Mouse (Mus musculus) retina, postnatal 7 days (tissue): Measurements from ENCODE around the gene Vps4b.

Experiments
- DNase-seq: peaks from one replicate; pipeline ENCODE4 v3.0.0-alpha.2; 2012; ENCODE audit warnings: low read depth, low spot score

The Vps4b gene

DNA sequence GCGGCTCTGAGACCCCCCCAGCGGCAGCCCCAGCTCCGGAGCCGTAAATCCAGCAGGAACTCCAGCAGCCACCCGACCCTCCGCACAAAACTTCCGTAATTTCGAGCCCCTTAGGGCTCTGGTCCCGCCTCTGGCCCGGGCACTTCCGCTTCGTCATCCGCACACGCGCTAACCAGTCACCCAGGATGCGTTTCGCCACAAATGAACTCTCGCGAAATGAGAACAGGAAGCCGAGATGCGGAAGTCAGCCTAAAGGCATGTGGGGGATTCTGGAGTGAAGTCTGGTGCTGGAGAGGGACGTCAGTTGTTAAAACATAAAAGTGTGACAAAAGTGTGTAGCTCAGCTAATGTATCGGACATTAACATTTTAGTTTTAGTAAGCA lies at the start of gene Vps4b:
Gene Vps4b, minus strand, starts transcription at position 187 of the 383 bp plus-strand sequence.
- peak; percentile 93 for DNase-seq

DNA sequence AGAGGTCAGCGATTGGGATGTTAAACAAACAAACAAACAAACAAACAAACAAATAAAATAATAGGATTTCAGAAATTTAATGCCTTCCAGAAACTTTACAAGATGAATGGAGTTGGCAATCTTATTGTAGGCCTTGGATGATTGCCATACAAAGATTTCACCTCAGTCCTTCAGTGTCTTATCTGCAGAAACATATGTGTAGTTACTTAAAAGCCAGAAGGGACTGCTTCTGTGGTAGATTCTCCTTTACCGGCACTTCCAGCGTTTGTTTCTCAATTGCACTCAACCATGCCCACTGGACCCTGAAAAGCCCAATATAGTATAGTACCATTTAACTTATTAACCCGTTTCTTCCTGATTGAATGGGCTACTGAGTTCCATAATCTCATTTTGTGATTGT lies 32.3 kb upstream of the Vps4b start:
- no peak for DNase-seq

DNA sequence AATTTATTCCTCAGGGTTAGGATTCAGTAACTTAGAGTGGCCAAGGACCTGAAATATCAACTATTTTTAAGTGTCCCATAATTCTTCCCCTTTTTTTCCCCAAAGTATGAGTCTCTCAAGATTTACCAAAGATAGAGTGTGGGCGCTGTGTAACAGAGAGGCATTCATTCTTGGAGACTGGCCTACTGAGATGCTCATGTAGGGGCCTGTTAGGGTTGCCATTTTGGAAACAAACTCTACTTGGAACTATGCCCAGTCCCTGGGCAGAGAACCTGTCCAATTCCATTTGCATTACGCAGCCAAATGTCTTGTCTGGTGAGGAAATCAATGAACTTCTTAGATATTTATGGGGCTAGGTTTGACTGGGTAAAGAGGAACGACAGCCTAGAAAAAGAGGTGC lies 25.8 kb upstream of the Vps4b start:
- no peak for DNase-seq

DNA sequence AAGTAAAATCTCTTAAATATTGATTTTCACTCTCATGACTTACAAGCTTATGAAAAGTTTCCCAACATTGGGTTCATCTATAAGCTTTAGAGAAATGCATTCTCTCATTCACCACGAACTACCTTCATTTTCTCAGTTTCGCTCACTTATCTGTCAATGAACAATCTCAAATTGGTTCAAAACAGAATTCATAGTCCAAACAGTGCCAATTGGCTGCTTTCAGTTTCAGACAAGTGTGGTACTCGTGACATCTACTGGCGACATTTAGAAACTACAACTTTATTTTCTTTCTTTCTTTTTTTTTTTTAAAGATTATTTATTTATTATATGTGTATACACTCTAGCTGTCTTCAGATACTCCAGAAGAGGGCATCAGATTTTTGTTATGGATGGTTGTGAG lies 21.8 kb upstream of the Vps4b start:
- no peak for DNase-seq

DNA sequence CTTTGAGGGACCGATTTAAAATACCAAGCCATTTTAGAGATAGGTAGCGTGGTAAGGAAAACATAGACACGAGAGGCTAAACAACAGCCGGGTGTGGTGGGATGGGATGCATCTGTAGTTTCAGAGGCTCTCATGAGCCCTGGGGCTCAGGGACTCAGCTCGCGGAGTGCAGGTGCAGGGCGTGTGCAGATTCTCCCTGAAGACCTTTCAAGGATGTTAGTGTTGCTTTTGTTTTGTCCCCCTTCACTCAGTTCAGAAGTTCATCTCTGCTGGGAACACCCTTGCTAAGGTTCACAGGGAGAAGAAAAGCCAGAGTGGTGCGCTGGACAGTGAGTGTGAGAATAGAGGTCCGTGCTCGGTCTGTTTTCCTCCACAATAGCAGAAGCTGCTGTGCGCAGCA lies 20.2 kb upstream of the Vps4b start:
- no peak for DNase-seq

- no peak for DNase-seq
Measured at GRCm38 (mm10) chr1:106815265-106815664, 18.7 kb upstream of the Vps4b start.

DNA sequence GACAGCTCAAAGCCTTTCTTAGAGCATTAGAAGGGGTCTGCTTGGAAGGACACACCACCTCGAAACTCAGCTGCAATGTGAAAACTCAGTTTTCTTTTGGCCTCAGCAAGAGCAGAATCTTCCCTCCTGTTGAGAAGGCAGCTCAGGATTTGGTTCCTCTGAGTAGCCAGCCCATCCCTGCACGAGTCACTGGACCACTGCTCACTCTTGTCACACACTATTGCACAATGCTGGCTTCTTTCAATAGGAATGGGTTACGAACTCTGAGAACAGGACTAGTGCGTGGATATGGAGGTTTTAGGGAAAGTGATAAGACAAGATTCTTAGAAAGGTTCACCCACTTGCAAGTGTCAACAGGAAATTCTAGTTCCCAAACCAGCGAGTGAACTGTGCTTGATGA lies 18.3 kb upstream of the Vps4b start:
- no peak for DNase-seq

DNA sequence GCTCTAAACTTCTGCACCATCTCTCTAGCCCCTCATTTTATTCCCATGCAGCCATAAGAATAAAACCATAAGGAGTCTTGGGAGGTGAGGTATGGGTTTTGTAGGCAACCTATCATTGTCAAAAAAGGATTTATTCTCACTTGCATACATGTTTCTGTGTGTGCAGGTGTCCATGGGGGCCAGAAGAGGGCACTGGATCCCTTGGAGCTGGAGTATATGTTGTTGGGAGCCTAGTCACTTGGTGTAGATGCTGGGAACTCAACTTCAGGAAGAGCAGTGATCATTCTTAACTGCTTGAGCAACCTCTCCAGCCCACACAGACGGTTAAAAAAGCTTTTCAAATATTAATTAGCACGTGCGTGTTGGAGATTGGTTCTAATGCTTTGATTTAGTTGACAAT lies 3.4 kb upstream of the Vps4b start:
- no peak for DNase-seq

GRCm38 (mm10) chr1:106799406-106799805 lies 2.9 kb upstream of the Vps4b start:
- DNase-seq, result no peak

GRCm38 (mm10) chr1:106796987-106797779 lies 655 bp upstream of the Vps4b start:
- no peak for DNase-seq

GRCm38 (mm10) chr1:106795634-106796541 lies 640 bp downstream of the Vps4b start:
- no peak for DNase-seq

DNA sequence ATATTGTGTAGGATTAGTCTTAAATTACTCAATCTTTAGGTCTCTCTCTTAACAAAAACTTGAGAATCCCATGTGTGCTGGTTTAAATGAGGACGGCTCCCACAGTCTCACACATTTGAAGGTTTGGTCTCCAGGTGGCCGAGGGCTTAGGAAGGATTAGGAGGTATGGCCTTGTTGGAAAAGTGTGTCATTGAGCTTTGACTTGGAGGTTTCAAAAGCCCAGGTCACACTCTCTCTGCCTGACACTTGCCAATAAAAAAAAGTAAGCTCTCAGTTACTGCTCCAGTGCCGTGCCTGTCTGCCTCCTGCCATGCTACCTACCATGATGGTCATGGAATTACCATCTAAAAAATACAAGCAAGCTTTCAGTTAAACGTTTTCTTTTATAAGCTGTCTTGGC lies 21.6 kb downstream of the Vps4b start:
- DNase-seq, result no peak

DNA sequence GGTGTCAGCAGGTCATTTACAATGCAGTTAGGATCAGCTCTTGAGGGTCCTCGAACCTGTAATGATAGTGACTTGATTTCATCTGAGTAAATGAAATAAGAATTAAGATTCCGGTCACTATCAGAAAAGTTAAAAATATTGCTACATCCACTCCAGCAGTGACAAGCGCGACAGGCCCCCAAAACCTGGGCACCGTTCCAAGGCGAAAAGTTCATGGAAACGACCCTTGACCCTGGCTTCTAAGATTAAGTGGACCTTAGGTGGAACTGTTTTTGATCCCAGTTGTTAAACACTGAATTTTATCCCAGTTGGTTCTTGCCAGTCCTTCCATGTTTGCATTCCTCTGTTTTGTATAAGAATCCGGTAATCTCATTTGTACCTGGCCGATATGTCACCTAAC lies 22.4 kb downstream of the Vps4b start:
- no peak for DNase-seq

DNA sequence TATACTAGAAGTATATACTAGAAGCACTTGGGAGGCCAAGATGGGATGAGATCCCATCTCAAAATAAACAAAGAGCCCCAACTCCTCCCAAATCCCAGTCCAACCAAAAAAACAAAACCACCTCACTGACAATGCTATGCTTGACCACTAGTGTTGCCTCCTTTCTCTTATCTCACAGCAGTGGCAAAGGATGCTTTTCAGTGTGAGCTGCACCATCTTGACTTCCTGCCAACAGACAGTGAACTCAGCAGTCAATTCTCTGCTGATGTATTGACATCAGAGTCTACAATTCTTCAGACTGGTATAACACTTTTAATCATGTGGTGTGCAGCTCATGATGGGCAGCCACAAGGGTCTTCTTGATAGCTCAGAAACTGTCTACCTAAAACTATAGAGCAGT lies 27.8 kb downstream of the Vps4b start:
- no peak for DNase-seq

DNA sequence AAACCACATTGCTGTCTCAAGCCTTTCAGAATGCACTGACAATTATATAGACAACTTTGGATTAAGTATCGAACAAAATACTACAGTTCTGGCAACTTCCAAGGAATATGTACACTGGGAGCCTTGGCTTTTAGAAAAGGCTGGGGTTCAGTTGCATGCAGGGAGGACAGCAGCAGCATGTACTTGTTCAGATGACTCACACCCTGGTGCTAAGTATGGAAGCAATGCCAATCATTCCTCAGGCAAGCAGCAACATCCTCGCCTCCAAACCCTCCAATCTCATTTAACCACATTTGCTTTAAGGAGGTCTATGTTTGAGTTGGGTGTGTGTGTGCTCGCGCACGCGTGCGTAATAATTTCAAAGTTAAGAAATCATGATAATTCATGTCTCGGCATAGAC lies 30.8 kb downstream of the Vps4b start:
- DNase-seq, result no peak

DNA sequence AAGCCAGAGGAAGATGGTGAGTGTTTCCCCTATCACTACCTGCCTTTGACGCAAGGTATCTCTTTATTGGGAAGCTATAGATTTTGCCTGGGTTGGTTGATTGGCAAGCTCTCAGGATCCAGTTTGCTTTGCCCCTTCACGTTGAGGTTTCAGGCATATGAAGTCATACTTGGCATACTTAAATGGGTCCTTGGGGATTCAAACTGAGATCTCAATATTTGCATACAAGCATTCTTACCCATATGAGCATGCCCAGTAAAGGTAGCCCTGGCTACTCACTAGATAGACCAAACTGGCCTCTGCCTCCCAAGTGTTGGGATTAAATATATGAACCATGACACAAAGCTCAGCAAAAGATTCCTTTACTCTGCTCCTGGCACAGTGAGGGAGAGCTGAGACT lies 31.7 kb downstream of the Vps4b start:
- no peak for DNase-seq

DNA sequence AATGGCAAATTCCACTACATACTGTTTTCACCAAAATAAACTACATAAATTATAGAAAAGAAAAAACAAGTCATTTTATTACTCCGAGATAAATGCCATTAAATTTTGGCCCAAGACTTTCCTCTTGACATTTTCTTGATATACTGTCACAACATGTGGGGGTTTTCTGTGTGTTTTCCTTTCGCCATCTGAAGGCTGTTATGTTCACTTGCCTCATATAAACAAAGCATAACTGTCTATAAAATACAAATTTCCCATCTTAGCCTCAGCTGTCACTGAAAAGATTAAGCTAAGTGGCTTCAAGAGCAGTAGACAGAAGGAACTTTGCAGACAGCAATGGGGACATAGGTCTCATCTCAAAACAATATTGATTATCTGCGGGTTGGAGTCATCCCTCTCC lies 32.2 kb downstream of the Vps4b start:
- no peak for DNase-seq

DNA sequence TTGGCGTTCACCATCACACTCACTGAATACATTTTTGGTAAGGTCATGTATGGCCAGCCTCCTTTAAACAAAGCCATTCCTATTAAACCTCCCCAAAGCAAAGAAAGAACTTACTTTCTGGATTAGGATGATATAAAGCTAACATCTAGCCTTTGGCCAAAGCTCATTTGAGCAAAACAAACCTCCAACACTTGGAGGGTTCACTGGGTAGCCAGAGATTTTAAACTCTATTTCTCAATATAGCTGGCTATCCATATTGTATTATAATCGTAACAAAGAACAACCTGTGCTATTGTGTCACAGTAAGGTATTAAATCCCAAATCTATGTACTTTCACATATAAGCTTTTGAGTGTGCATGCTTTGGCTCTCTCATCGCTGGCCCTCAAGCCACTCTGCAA lies 35.8 kb downstream of the Vps4b start:
- DNase-seq, result no peak

DNA sequence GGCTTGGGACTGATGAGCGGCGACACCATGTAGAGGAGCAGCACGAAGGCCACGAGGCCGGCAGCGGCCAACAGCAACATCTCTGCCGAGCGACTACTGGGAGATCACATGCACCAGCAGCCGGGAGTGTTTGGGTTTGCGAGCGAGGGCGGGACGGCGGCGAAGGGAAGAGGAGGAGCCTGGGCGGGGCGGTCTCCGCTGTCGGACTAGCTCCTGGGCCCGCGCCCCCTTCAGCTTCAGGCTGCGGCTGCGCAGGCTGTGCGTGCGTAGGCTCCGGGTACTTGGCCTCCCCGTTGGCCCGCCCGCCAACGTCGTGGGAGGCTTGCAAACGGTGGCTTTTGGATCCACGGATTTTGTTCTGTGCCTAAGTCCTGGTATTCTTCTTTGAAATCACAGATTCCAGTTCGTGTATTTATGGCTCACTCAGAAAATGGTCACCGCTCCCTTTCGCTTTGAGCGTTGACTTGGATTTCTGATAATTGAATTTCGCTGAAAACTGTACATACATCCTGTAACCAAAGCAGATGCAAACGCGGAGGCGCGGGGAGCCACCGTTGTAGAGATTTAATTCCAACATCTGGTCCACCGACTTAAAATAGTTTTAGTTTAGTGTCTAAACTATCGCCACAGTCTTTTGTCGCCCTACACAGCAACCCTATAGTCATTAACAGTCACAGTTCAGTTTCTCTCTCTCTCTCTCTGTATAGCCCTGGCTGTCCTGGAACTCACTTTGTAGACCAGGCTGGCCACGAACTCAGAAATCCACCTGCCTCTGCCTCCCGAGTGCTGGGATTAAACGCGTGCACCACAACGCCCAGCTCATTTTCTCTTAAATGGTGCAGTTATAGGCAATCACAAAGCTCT lies 36.7 kb downstream of the Vps4b start, which contains the start of gene Kdsr:
Gene Kdsr, minus strand, starts transcription at position 156 of the 864 bp plus-strand sequence.
- DNase-seq, result peak; percentile 92

DNA sequence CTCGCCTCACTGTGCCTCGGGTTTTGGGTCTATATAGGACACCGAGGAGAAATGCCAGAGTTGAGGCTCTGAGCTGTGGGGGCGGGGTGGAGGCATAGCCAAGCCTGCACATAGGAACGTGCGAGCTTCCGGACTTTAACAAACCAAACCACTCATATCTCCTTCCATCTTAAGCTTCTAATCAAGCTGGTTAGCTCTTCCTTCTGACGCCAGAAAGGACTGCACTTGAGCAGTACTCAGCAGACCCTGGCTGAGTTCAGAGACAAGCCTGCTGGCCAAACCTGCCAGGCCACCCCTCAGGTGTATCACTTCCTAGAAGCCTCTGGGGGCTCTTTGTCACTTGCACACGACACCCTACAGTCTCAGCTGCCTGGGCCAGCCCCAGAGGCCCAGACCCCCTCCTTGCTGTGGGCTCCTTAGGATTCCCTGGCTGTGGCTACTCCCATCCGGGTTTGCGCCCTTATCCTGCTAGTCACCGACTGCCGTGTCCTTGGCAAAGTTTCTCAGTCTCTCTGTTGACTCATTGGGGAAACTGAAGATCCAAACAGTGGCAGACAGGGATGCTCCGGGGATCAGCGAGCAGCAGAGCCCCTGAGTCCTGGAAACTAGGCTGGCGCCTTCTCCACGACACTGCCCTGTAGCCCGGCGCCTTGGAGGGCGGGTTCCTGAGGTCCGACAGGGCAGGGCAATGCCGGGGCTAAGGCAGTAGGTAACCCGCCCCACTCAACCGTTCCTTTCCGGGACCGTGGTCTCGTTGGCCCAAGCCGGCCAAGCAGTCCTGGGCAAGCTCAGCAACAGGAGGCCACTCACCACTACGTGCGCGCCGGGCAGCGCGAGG lies 37.6 kb downstream of the Vps4b start:
- peak; percentile 4 for DNase-seq

- DNase-seq, result no peak
Measured at GRCm38 (mm10) chr1:106756633-106757032, 39.9 kb downstream of the Vps4b start.
